Mouse (Mus musculus) limb, embryonic 12.5 days (tissue): ENCODE measurements around the gene Atp1a1. TPM values are rescaled to one million over a fixed set of nuclear protein-coding genes. Genes with fewer than 3 reads are reported as not detected.

Experiments used
- ATAC-seq: fragments of 200-750 bp; cut with Nextera tagmentation; 2 replicates; pipeline ENCODE4 v1.8.0; 2017; ENCODE audit warnings: low read depth, moderate TSS enrichment; ENCODE audit not compliant: insufficient number of reproducible peaks, insufficient read depth, low FRiP score, low TSS enrichment
- H3K27ac ChIP-seq: fragments of 300-500 bp; sonication (generic); 2 replicates; pipeline ENCODE4 v1.5.1; 2016; ENCODE audit warnings: mild to moderate bottlenecking, moderate library complexity
- H3K27me3 ChIP-seq: fragments of 300-500 bp; sonication (generic); 2 replicates; pipeline ENCODE4 v1.6.1; 2016; ENCODE audit warnings: mild to moderate bottlenecking, moderate library complexity
- H3K36me3 ChIP-seq: fragments of 300-500 bp; sonication (generic); 2 replicates; pipeline ENCODE4 v1.6.1; 2016; ENCODE audit warnings: mild to moderate bottlenecking, moderate library complexity
- H3K4me1 ChIP-seq: fragments of 300-500 bp; sonication (generic); replicated peaks from 2 replicates; pipeline ENCODE4 v1.6.1; 2016
- H3K4me2 ChIP-seq: fragments of 300-500 bp; sonication (generic); 2 replicates; pipeline ENCODE4 v1.6.1; 2016; ENCODE audit warnings: mild to moderate bottlenecking, moderate library complexity
- H3K4me3 ChIP-seq: fragments of 300-500 bp; sonication (generic); replicated peaks from 2 replicates; pipeline ENCODE4 v1.5.1; 2016; ENCODE audit warnings: mild to moderate bottlenecking
- H3K9ac ChIP-seq: fragments of 300-500 bp; sonication (generic); replicated peaks from 2 replicates; pipeline ENCODE4 v1.6.1; 2016; ENCODE audit warnings: mild to moderate bottlenecking, moderate library complexity
- H3K9me3 ChIP-seq: fragments of 300-500 bp; sonication (generic); 2 replicates; pipeline ENCODE4 v1.6.1; 2016; ENCODE audit warnings: mild to moderate bottlenecking, moderate library complexity
- WGBS: fragments of 180-500 bp; shearing (Covaris S2); methylation state at CpG from one replicate; pipeline ENCODE4 v1.1.7; 2016; 5-methylcytosine and 5-hydroxymethylcytosine counted together
- polyA plus RNA-seq: library from polyadenylated mRNA; unstranded; fragments of >200 nt; fragmentation: Nextera tagmentation; extraction: Ambion mirVana; gene quantifications from 2 replicates; pipeline ENCODE4 v1.2.1, GENCODE M21; 2016

Gene Atp1a1
- polyA plus RNA-seq, 1 experiment from 2014 or later = 67.6 TPM

DNA sequence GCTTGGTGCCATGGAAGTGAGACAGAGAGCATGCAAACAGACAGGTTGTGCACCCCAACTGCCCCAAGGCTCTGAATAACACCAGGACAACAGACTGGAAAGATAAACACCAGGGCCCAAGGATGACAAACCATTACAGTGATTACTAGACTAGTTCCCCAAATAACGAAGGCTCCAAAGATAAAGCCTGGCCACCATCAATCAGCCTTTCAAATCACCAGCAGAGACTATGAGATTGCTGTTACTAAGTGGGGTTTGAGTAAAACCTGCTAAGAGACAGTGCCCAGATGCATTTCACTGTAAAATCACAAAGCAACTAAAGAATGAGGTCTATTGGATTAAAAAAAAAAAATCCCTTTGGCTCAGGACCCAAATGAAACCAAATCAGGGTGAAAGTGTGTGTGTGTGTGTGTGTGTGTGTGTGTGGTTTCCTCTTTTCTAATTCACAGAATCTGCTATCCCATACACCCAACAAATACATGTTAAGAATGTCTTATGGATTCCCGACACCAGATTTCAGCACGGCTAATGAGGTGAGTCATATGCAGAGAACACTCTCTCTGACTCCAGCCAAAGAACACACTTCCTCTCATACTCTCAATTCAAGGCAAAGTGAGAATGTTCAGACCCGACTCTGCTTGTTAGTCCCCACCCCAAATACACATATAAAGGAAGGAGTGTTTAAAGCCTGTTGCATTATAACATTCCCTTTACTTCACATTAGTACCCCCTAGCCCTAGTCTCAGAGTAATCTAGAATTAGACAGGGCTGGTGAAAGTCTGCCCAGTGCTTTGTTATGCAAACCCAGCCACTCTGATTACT is 4.4 kb downstream of the Atp1a1 start:
- 22% methylated on average over 4 of the region's 4 CpGs for WGBS
- ATAC-seq = no peak
- Histone ChIP-seq H3K27me3 (no peaks in the 10 kb centered on the region), H3K4me3 (no peak overlapping the region), H3K36me3 (peaks cover 3% of the 10 kb centered on the region; the same call in 1 of the 2 replicates), H3K27ac (0 out of 2 replicates have a peak overlapping the region, but pooled peaks have one; percentile 17), H3K4me1 (peaks cover 82% of the 10 kb centered on the region), H3K4me2 (peak overlapping the region; percentile 78), H3K9me3 (no peaks in the 10 kb centered on the region), H3K9ac (no peak overlapping the region)

GRCm38 (mm10) chr3:101599191-101599919 is 5.1 kb downstream of the Atp1a1 start:
- 66% methylated on average over 8 of the region's 8 CpGs for WGBS
- Histone ChIP-seq H3K4me2 (0 out of 2 replicates have a peak overlapping the region, but pooled peaks have one; percentile 78), H3K4me3 (no peak overlapping the region), H3K4me1 (peaks cover 87% of the 10 kb centered on the region), H3K27me3 (no peaks in the 10 kb centered on the region), H3K27ac (no peak overlapping the region), H3K36me3 (peaks cover 11% of the 10 kb centered on the region), H3K9ac (no peak overlapping the region), H3K9me3 (no peaks in the 10 kb centered on the region)
- no peak for ATAC-seq

DNA sequence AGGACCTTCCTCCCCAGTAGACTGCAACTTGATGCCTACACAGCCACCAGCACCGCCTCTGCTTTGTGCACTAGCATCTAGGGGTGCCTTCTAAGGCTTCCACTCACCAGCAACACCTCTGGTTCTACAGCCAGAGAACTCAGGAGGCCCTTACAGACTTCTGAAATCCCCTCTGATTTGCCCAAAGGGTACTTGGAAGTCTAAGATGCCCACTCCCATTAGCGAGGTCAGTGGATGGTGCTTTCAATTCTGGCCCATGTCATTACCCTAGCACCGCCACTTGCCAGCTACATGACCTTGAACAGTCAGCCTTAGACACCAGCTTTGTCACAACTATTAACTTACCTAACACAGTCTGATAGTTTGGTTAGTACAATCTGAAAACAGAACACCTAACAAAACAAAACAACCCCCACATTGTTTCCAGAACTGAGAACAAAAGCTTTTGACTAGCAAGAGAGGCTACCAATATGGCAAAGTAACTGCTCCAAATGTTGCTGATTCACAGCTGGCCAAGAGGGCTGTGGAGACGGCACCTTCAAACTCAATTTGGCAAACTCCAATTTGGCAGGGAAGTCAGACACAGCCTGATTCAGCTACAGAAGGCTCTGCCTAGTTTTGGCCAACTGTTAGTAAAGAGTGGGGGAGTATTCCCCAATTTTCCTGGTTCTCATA is 6.1 kb downstream of the Atp1a1 start:
- H3K27ac ChIP-seq = no peak overlapping the region
- no peak overlapping the region for H3K4me2 ChIP-seq
- no peaks in the 10 kb centered on the region for H3K9me3 ChIP-seq
- H3K9ac ChIP-seq = no peak overlapping the region
- no peak for ATAC-seq
- H3K4me3 ChIP-seq = no peak overlapping the region
- WGBS = 76% methylated on average over 4 of the region's 4 CpGs
- peaks cover 20% of the 10 kb centered on the region for H3K36me3 ChIP-seq
- H3K27me3 ChIP-seq = no peaks in the 10 kb centered on the region
- peaks cover 96% of the 10 kb centered on the region for H3K4me1 ChIP-seq

- Histone ChIP-seq H3K9me3 (no peaks in the 10 kb centered on the region), H3K36me3 (peaks cover 22% of the 10 kb centered on the region), H3K27me3 (no peaks in the 10 kb centered on the region), H3K4me2 (no peak overlapping the region), H3K4me3 (no peak overlapping the region), H3K27ac (no peak overlapping the region), H3K9ac (no peak overlapping the region), H3K4me1 (peaks cover 96% of the 10 kb centered on the region)
- 50% methylated on average over 10 of the region's 10 CpGs for WGBS
- no peak for ATAC-seq
These were observed 7.0 kb downstream of the Atp1a1 start for GRCm38 (mm10) chr3:101597317-101598096.

DNA sequence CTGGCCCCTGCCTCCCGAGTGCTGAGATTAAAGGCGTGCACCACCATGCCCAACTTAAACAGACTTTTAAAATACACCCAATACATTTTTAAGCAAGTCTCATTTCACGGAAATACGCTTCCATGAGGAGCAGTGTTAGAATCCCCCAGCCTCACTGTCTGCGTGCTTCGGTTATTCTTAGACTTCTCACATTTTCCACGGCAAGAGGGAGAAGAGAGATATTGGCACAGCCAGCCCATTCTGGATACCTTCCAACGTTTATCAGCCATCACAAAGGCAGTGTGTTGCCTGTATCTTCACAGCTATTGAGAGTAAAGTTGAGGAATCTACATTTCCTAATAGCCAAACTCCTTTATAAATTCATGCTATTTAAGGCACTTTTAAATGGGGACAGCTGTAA is 7.8 kb downstream of the Atp1a1 start:
- WGBS = 81% methylated on average over 8 of the region's 8 CpGs
- Histone ChIP-seq H3K4me1 (peaks cover 94% of the 10 kb centered on the region), H3K9ac (no peak overlapping the region), H3K4me3 (no peak overlapping the region), H3K27ac (0 out of 2 replicates have a peak overlapping the region, but pooled peaks have one; percentile 9), H3K36me3 (peaks cover 30% of the 10 kb centered on the region), H3K9me3 (no peaks in the 10 kb centered on the region), H3K27me3 (no peaks in the 10 kb centered on the region), H3K4me2 (no peak overlapping the region)
- no peak for ATAC-seq

DNA sequence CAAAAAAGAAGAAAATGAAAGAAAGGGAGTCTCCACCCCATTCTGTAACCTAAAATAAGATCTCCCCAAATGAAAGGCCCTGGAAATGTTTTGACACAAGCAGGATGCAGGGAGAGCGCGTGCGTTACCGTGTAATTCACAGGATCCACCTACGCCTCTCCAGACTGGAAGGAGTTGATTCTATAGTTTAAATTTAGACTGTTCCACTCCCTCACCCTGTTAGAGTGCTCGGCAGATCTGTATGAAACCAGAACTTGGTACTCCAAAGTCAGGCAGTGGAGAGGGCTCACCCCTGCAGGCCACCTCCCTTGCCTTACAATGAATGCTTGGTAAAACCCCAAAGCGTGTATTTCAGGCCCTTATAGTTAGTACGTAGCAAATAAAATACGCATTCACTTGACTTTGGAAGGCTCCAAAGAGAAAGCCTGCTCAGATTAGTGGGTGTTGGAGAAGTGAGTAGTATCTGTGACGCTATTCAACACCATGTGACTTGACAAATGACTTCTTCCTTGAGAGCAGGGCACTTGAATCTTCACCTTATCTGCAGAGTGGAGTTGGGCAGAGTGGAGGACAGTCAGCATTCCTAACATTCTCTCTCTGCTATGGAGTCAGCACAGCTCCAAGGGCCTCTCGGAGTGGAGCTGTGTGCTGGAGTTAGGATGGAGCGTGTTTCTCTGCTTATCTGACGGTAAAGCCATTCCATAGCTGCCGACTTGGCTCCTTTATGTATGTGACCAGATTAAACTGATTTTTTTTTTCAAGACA is 8.4 kb downstream of the Atp1a1 start:
- H3K9ac ChIP-seq = no peak overlapping the region
- H3K4me2 ChIP-seq = no peak overlapping the region
- H3K27me3 ChIP-seq = no peaks in the 10 kb centered on the region
- 0 out of 2 replicates have a peak overlapping the region, but pooled peaks have one; percentile 9 for H3K27ac ChIP-seq
- H3K4me3 ChIP-seq = no peak overlapping the region
- ATAC-seq = no peak
- WGBS = 80% methylated on average over 14 of the region's 14 CpGs
- no peaks in the 10 kb centered on the region for H3K9me3 ChIP-seq
- H3K4me1 ChIP-seq = peaks cover 88% of the 10 kb centered on the region
- H3K36me3 ChIP-seq = peaks cover 37% of the 10 kb centered on the region

GRCm38 (mm10) chr3:101594982-101595381 is 9.5 kb downstream of the Atp1a1 start:
- Histone ChIP-seq H3K4me2 (no peak overlapping the region), H3K4me3 (no peak overlapping the region), H3K27ac (no peak overlapping the region), H3K9ac (no peak overlapping the region), H3K27me3 (no peaks in the 10 kb centered on the region), H3K36me3 (peaks cover 47% of the 10 kb centered on the region), H3K4me1 (peaks cover 77% of the 10 kb centered on the region), H3K9me3 (no peaks in the 10 kb centered on the region)
- no peak for ATAC-seq
- 83% methylated on average over 5 of the region's 5 CpGs for WGBS

DNA sequence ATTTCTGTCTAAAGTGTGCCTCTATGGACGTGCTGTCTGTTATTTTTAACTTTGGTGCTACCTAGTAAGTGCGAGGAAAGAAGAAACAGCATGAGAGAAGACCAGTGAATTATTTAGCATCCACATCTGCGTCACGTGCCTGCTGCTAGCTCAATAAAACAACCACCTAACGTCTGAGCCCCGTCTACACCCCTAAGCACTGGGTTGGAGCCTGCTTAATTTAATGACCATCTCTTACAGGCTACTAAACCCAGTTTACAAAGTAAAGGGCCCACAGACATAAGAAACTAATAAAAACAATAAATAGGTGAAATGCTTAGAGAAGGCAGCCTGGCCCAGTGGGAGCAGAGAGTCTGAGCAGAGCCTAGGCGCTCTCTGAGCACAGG is 11.2 kb downstream of the Atp1a1 start:
- 36% methylated on average over 7 of the region's 7 CpGs for WGBS
- Histone ChIP-seq H3K4me2 (peak overlapping the region; percentile 11; the same call in 1 of the 2 replicates), H3K9me3 (no peaks in the 10 kb centered on the region), H3K27me3 (no peaks in the 10 kb centered on the region), H3K9ac (no peak overlapping the region), H3K27ac (peak overlapping the region; percentile 89), H3K36me3 (peaks cover 64% of the 10 kb centered on the region), H3K4me1 (peaks cover 60% of the 10 kb centered on the region), H3K4me3 (no peak overlapping the region)
- ATAC-seq = peak; percentile 80; the same call in 1 of the 2 replicates

DNA sequence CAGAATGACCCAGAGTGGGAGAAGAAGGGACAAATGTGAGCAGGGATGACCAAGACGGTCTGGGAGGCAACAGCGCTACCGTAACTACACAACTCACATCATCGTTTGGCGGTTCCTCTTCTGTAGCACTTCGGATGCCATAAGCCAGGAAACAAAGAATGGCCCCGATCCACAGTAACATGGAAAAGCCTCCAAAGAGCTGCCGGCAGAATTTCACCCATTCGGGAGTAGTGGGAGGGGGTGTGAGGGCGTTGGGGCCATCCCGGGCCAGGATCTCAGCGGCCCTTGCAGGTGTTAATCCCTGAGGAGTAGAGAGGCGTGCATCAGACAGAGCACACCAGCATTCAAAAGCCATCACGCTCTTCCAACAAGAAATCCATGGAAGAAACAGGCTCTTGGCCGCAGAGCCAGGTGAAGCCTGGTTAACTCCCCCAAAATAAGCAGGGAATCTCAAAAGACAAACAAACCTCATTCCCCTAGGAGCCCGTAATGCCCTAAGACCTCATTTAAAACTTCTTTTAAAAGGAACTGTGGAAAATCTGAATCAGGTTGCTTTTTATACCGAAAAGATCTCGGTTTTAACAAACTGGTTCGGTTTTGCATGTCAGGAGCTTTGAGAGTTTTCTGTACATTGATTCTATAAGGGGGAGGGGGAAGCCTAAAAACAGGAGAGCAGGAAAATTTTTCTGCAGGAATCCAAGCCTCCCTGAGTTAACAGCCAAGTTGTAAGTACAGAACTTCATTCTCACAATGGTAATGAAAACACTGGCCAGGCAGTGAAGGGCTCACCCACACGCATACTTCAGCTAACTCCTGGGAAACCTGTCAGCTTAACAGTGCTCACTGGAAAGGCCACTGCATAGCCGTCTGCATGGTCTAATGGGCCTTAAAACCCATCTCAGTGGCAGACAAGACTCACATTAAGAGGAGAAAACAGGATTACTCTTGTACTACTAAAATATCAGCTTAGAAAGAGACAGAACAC is 11.9 kb downstream of the Atp1a1 start:
- Histone ChIP-seq H3K4me2 (peak overlapping the region; percentile 11; the same call in 1 of the 2 replicates), H3K36me3 (peaks cover 71% of the 10 kb centered on the region), H3K9me3 (no peaks in the 10 kb centered on the region), H3K4me1 (peaks cover 53% of the 10 kb centered on the region), H3K4me3 (no peak overlapping the region), H3K9ac (no peak overlapping the region), H3K27ac (peak overlapping the region; percentile 89), H3K27me3 (no peaks in the 10 kb centered on the region)
- no peak for ATAC-seq
- WGBS = 72% methylated on average over 21 of the region's 21 CpGs
